Mouse (Mus musculus) layer of hippocampus, postnatal 10 days (tissue): ENCODE data around the gene Smpd4. TPM values are rescaled to one million over a fixed set of nuclear protein-coding genes. Genes with fewer than 3 reads are reported as not detected.

Source experiments
- total RNA-seq, 2 experiments: library from RNA; stranded (reverse); gene quantifications; 2 replicates each; pipeline ENCODE4 v1.2.3; 2021

The Smpd4 gene
- total RNA-seq, 2 experiments from 2014 or later = 39.7 to 46.6 TPM

Other genes with a start within 250 kb of the Smpd4 start
- 10 to 100 TPM; 30.8 to 31.9 TPM for gene Snap29, start 213.4 kb upstream of the Smpd4 start, total RNA-seq
- 100 to 1,000 TPM; 174 to 177 TPM for gene Pi4ka, start 213.0 kb upstream of the Smpd4 start, total RNA-seq
- 10 to 100 TPM; 34.3 to 36.0 TPM for gene Crkl, start 167.4 kb upstream of the Smpd4 start, total RNA-seq
- 10 to 100 TPM; 36.4 to 39.9 TPM for gene Aifm3, start 129.7 kb upstream of the Smpd4 start, total RNA-seq
- 100 to 1,000 TPM; 182 to 188 TPM for gene Lztr1, start 110.7 kb upstream of the Smpd4 start, total RNA-seq
- gene Thap7, start 88.2 kb upstream of the Smpd4 start, total RNA-seq = 10 to 100 TPM; 33.1 to 38.2 TPM
- gene Lrrc74b, start 58.1 kb upstream of the Smpd4 start, total RNA-seq = 1 to 10 TPM; 1.7 to 2.4 TPM
- gene P2rx6, start 57.5 kb upstream of the Smpd4 start, total RNA-seq = 1 to 10 TPM in 1 of 2 experiments, under 1 TPM in 1; 0.58 to 1.1 TPM
- gene Slc7a4, start 36.1 kb upstream of the Smpd4 start, total RNA-seq = 10 to 100 TPM; 75.7 to 77.6 TPM
- 10 to 100 TPM; 40.5 to 42.3 TPM for gene Ccdc74a, start 27.1 kb downstream of the Smpd4 start, total RNA-seq
- 10 to 100 TPM; 66.2 to 69.6 TPM for gene Med15, start 113.5 kb downstream of the Smpd4 start, total RNA-seq
- gene Klhl22, start 140.3 kb downstream of the Smpd4 start, total RNA-seq = 100 to 1,000 TPM; 108 TPM
- 1 to 10 TPM; 4.7 to 5.0 TPM for gene Scarf2, start 177.9 kb downstream of the Smpd4 start, total RNA-seq
- 1 to 10 TPM; 4.5 to 5.8 TPM for gene B830017H08Rik, start 213.8 kb downstream of the Smpd4 start, total RNA-seq
- gene Car15, start 219.0 kb downstream of the Smpd4 start, total RNA-seq = 1 to 10 TPM; 7.5 to 9.2 TPM